Mouse (Mus musculus): ENCODE measurements around the gene Serbp1. TPM values are rescaled to one million over a fixed set of nuclear protein-coding genes. Genes with fewer than 3 reads are reported as not detected.

Gene Serbp1
- polyA plus RNA-seq, 1 experiment from 2014 or later = 291 TPM

DNA sequence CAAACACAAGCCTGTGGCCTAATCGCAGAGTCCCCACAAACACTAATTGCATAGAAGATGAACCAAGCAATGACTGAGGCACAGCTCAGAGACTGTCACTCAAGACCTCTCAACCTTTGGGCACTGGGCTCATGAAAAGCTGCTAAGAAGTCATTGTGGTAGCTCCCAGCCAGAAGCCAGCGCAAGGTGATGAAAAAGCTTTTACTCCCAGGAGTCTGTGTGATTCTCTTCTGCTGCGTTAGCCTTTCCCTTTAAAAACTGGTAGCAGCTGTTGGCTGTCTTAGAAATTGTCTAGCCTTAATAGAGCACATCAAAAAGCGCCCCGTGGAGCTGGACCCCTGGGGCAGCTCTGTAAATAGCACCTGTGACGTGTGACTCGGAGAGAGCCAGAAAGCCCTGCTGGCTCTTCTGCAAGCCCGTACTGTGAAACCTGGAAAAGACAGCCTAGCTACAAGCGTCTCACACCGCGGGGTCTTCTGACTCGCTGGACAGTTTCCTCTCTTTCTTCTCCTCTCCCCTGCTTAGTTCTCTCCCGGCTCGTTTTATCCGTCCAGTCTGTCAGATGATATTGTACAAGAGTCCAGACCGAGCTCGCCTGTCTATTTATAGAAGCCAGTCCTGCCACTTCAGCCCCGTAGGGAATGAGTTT, 9.4 kb upstream of the Serbp1 start:
- Histone ChIP-seq H3K27ac (ENCODE audit: low read length) (no peak overlapping the region), H3K4me1 (replicated peaks; ENCODE audit: control insufficient read depth, insufficient read depth, low read length) (peaks cover 5% of the 10 kb centered on the region; the same call in 1 of the 2 replicates), H3K9me3 (ENCODE audit: control insufficient read depth, low read length) (no peaks in the 10 kb centered on the region), H3K4me2 (ENCODE audit: low read length) (peak overlapping the region; percentile 40), H3K36me3 (ENCODE audit: control insufficient read depth, insufficient read depth) (no peaks in the 10 kb centered on the region), H3K4me3 (replicated peaks; ENCODE audit: low read length) (peak overlapping the region; percentile 20), H3K27me3 (replicated peaks; ENCODE audit: control insufficient read depth, insufficient read depth, low read length) (no peaks in the 10 kb centered on the region; the same call in 1 of the 2 replicates), H3K9ac (replicated peaks; ENCODE audit: low read depth, low read length) (0 out of 2 replicates have a peak overlapping the region, but pooled peaks have one; percentile 18)
- WGBS = 9% methylated on average over 18 of the region's 18 CpGs
- ATAC-seq = peak; percentile 75

DNA sequence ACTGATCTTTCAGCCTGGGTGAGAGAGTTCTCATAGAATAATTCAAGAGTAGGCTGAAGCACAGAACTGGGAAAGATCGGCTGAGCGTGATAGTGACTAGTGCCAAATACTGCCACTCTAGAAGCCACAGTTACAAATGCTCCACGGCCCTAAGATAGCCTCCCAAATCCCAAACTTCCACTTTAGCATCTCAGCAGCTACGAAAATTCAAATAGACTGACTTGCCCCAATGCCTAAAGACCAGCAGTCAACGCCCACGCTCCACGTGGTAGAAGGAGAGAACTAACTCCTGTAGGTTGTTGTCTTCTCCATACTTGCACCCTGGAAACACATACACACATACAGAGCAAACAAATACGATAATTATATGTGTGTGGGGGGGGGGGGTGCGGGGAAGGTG, 8.5 kb upstream of the Serbp1 start:
- peaks cover 5% of the 10 kb centered on the region; the same call in 1 of the 2 replicates for H3K4me1 ChIP-seq (replicated peaks; ENCODE audit: control insufficient read depth, insufficient read depth, low read length)
- no peaks in the 10 kb centered on the region; the same call in 1 of the 2 replicates for H3K27me3 ChIP-seq (replicated peaks; ENCODE audit: control insufficient read depth, insufficient read depth, low read length)
- H3K36me3 ChIP-seq (ENCODE audit: control insufficient read depth, insufficient read depth) = no peaks in the 10 kb centered on the region
- H3K9me3 ChIP-seq (ENCODE audit: control insufficient read depth, low read length) = no peaks in the 10 kb centered on the region
- no peak overlapping the region for H3K27ac ChIP-seq (ENCODE audit: low read length)
- no peak overlapping the region for H3K4me3 ChIP-seq (replicated peaks; ENCODE audit: low read length)
- no peak overlapping the region for H3K9ac ChIP-seq (replicated peaks; ENCODE audit: low read depth, low read length)
- H3K4me2 ChIP-seq (ENCODE audit: low read length) = no peak overlapping the region
- ATAC-seq = no peak
- WGBS = 53% methylated on average over 8 of the region's 9 CpGs

DNA sequence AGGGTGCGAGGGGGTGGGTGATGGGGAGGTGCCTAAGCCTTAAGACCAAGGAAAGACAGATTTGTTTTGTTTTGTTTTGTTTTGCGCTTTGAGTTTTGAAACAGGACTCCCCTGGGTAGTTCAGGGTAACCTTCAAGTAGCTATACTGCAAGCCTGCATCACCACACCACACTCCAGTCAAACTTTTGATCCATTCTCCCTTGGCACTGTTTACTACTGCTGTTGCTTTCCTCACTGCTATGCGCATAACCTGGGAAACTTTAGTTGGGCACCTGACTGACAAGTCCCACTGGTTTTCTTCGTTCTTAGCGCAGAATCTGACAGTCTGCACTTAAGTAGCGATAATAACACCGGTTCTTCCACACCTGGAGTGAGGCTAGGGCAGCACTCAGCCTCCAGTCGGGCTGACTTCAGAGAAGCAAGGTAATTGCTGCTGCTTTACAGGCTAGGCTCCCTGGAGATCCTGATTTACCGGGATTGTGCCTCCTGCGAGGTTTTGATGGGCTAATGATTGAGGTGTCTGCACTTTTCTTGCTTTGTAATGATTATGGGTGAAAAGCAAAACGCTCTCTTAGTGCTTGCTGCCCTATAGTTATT, 8.0 kb upstream of the Serbp1 start:
- no peaks in the 10 kb centered on the region; the same call in 1 of the 2 replicates for H3K27me3 ChIP-seq (replicated peaks; ENCODE audit: control insufficient read depth, insufficient read depth, low read length)
- H3K4me3 ChIP-seq (replicated peaks; ENCODE audit: low read length) = no peak overlapping the region
- no peak for ATAC-seq
- no peaks in the 10 kb centered on the region for H3K36me3 ChIP-seq (ENCODE audit: control insufficient read depth, insufficient read depth)
- H3K4me1 ChIP-seq (replicated peaks; ENCODE audit: control insufficient read depth, insufficient read depth, low read length) = peaks cover 5% of the 10 kb centered on the region; the same call in 1 of the 2 replicates
- no peak overlapping the region for H3K4me2 ChIP-seq (ENCODE audit: low read length)
- WGBS = 11% methylated on average over 11 of the region's 11 CpGs
- no peak overlapping the region for H3K27ac ChIP-seq (ENCODE audit: low read length)
- no peak overlapping the region for H3K9ac ChIP-seq (replicated peaks; ENCODE audit: low read depth, low read length)
- no peaks in the 10 kb centered on the region for H3K9me3 ChIP-seq (ENCODE audit: control insufficient read depth, low read length)

DNA sequence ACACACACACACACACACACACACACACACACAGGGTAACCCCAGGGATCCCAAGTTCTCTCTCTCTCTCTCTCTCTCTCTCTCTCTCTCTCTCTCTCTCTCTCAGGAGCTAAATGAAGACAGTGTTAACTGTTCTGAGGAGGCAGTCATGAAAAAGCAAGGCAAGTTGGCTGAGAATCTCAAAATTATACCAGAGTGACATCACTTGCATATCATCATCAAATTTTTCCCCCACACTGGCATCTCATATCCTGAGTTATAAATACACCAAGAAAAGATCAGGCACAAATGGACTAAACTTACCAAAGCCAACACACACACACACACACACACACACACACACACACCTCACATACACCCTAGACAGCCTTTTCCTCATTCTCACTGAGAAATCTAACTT, 7.0 kb upstream of the Serbp1 start:
- Histone ChIP-seq H3K9ac (replicated peaks; ENCODE audit: low read depth, low read length) (no peak overlapping the region), H3K9me3 (ENCODE audit: control insufficient read depth, low read length) (no peaks in the 10 kb centered on the region), H3K4me2 (ENCODE audit: low read length) (no peak overlapping the region), H3K4me1 (replicated peaks; ENCODE audit: control insufficient read depth, insufficient read depth, low read length) (peaks cover 5% of the 10 kb centered on the region; the same call in 1 of the 2 replicates), H3K4me3 (replicated peaks; ENCODE audit: low read length) (no peak overlapping the region), H3K27me3 (replicated peaks; ENCODE audit: control insufficient read depth, insufficient read depth, low read length) (no peaks in the 10 kb centered on the region; the same call in 1 of the 2 replicates), H3K27ac (ENCODE audit: low read length) (no peak overlapping the region), H3K36me3 (ENCODE audit: control insufficient read depth, insufficient read depth) (no peaks in the 10 kb centered on the region)
- ATAC-seq = no peak

DNA sequence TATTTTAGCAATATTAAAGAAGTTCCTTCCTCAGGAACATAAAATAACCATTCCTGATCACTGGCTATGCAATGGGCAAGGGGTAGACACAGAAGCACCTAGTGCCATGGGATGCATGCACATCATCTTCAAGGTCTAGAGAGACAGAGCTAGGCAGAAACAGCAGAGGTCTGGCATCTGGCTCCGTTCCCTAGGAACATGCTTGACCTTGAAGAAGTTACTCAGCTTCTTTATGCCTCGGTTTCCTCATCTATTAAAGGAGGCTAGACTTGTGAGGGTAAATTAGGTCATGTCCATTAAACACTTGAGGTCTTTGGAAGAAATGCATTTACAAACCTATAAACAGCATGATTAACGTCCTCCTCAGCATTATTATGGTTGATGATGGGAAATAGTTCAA, 2.3 kb upstream of the Serbp1 start:
- H3K4me1 ChIP-seq (replicated peaks; ENCODE audit: control insufficient read depth, insufficient read depth, low read length) = no peaks in the 10 kb centered on the region
- 90% methylated on average over 3 of the region's 3 CpGs for WGBS
- H3K27me3 ChIP-seq (replicated peaks; ENCODE audit: control insufficient read depth, insufficient read depth, low read length) = no peaks in the 10 kb centered on the region
- H3K9ac ChIP-seq (replicated peaks; ENCODE audit: low read depth, low read length) = no peak overlapping the region
- H3K36me3 ChIP-seq (ENCODE audit: control insufficient read depth, insufficient read depth) = no peaks in the 10 kb centered on the region
- H3K27ac ChIP-seq (ENCODE audit: low read length) = no peak overlapping the region
- no peak overlapping the region for H3K4me3 ChIP-seq (replicated peaks; ENCODE audit: low read length)
- no peak for ATAC-seq
- H3K9me3 ChIP-seq (ENCODE audit: control insufficient read depth, low read length) = no peaks in the 10 kb centered on the region
- no peak overlapping the region for H3K4me2 ChIP-seq (ENCODE audit: low read length)

DNA sequence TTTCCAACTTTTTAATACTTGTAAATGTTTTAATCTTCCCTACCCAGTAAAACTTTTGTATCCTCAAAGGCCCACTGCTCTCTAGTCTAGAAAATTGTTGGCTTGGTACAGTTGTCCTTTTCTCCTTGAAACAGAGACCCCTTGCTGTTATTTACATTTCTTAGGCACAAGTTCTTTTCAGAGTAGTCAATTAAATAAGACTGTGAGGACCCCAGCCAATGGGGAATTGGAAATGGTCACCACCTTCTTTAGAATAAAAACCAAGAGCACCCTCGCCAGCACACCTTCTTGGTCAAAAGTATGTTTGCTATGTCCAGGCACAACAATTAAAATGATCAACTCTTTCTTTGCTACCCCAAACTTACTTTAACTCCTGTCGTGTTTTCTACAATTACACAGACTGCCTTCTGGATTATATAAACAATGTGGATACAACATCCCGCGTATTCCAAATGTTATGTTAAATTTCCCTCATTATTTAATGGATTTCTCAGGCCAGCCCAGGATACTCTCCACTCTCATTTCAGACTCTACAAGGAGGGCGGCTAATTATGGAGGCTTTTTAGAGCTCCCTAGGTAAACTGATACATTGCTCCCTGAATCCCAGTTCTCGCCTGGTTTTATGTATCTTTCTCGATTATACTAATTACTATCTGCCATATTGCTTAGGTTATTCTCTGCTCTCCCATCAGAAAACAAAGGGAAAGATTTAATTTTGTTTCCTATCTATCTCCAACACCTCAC, 1.3 kb upstream of the Serbp1 start:
- no peaks in the 10 kb centered on the region for H3K36me3 ChIP-seq (ENCODE audit: control insufficient read depth, insufficient read depth)
- H3K9ac ChIP-seq (replicated peaks; ENCODE audit: low read depth, low read length) = no peak overlapping the region
- H3K27me3 ChIP-seq (replicated peaks; ENCODE audit: control insufficient read depth, insufficient read depth, low read length) = no peaks in the 10 kb centered on the region
- H3K27ac ChIP-seq (ENCODE audit: low read length) = no peak overlapping the region
- 80% methylated on average over 7 of the region's 7 CpGs for WGBS
- no peak overlapping the region for H3K4me3 ChIP-seq (replicated peaks; ENCODE audit: low read length)
- no peaks in the 10 kb centered on the region for H3K9me3 ChIP-seq (ENCODE audit: control insufficient read depth, low read length)
- ATAC-seq = no peak
- H3K4me1 ChIP-seq (replicated peaks; ENCODE audit: control insufficient read depth, insufficient read depth, low read length) = no peaks in the 10 kb centered on the region
- H3K4me2 ChIP-seq (ENCODE audit: low read length) = no peak overlapping the region

DNA sequence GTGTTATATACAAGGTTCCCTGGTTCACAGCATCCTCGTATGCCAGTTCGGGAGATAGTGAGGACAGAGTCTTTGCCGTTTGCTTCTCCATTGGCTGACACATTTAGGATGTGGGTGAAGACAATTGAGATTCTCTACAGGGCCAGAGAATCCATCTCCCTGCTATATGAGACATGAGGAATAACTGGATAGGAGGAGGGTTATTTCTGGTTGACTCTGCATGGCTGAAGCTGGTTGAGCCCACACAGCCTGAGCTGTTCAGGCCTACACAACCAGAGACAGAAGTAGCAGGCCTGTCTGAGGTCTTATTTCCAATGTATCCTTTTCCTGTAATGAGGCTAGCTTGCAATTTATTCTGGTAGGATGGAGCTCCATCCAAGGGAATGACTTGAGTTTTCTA, 3.3 kb downstream of the Serbp1 start:
- Histone ChIP-seq H3K27me3 (replicated peaks; ENCODE audit: control insufficient read depth, insufficient read depth, low read length) (no peaks in the 10 kb centered on the region), H3K9ac (replicated peaks; ENCODE audit: low read depth, low read length) (no peak overlapping the region), H3K4me2 (ENCODE audit: low read length) (no peak overlapping the region), H3K9me3 (ENCODE audit: control insufficient read depth, low read length) (no peaks in the 10 kb centered on the region), H3K36me3 (ENCODE audit: control insufficient read depth, insufficient read depth) (no peaks in the 10 kb centered on the region), H3K4me3 (replicated peaks; ENCODE audit: low read length) (no peak overlapping the region), H3K27ac (ENCODE audit: low read length) (no peak overlapping the region), H3K4me1 (replicated peaks; ENCODE audit: control insufficient read depth, insufficient read depth, low read length) (no peaks in the 10 kb centered on the region)
- 94% methylated on average over 3 of the region's 3 CpGs for WGBS
- no peak for ATAC-seq

DNA sequence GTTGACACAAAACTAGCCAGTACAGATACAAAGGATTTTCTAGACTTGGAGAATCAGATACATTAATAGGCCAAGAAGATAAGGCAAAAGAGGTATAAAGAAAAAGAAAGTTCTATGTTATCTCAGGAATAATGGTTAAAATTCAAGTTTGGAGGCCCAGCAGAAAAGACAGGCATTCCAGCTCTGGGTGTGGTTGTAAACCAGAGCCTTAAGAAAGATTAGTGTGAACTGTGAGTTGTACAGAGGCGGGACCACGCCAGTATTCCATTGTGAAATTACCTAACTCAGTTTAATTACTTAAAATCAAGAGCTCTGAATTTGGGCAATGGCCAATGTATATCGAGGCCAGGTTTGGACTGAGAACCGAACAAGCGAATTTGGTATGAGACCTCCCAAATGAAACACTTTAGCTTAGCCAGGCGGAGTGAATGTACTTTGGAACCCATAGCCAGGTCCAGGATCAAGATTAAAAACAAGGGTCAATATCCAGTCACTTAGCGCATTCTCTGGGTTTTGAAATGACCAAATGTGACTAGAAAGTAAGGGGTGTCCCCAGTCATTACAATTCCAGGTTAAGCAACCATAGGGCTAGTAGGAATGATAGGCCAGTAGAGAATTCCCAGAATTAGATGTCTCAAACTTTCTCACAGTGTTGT, 5.9 kb downstream of the Serbp1 start:
- no peak overlapping the region for H3K9ac ChIP-seq (replicated peaks; ENCODE audit: low read depth, low read length)
- H3K4me1 ChIP-seq (replicated peaks; ENCODE audit: control insufficient read depth, insufficient read depth, low read length) = no peaks in the 10 kb centered on the region
- H3K27me3 ChIP-seq (replicated peaks; ENCODE audit: control insufficient read depth, insufficient read depth, low read length) = no peaks in the 10 kb centered on the region
- no peak overlapping the region for H3K27ac ChIP-seq (ENCODE audit: low read length)
- WGBS = 88% methylated on average over 7 of the region's 7 CpGs
- H3K4me3 ChIP-seq (replicated peaks; ENCODE audit: low read length) = no peak overlapping the region
- H3K4me2 ChIP-seq (ENCODE audit: low read length) = no peak overlapping the region
- H3K36me3 ChIP-seq (ENCODE audit: control insufficient read depth, insufficient read depth) = no peaks in the 10 kb centered on the region
- no peaks in the 10 kb centered on the region for H3K9me3 ChIP-seq (ENCODE audit: control insufficient read depth, low read length)
- ATAC-seq = no peak

DNA sequence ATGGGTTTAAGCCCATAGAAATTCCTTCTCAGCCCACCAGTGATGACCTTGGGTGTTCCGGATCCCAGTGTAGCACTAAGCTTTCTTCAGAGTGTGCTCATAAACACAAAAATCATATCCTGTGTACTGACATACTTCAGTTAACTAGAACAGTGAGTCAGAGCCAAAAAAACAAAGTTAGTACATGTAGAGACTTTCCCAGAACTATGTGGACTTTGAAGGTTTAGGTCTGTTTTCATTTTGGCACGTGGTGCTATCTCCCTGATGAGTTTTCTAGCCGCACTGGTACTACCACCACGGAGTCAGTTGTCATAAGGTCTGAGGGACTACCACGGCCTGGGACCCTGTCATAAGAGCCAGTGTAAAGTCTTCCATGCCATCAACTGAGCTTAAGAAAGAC, 6.5 kb downstream of the Serbp1 start:
- Histone ChIP-seq H3K4me1 (replicated peaks; ENCODE audit: control insufficient read depth, insufficient read depth, low read length) (no peaks in the 10 kb centered on the region), H3K27ac (ENCODE audit: low read length) (no peak overlapping the region), H3K27me3 (replicated peaks; ENCODE audit: control insufficient read depth, insufficient read depth, low read length) (no peaks in the 10 kb centered on the region), H3K9ac (replicated peaks; ENCODE audit: low read depth, low read length) (no peak overlapping the region), H3K9me3 (ENCODE audit: control insufficient read depth, low read length) (no peaks in the 10 kb centered on the region), H3K4me3 (replicated peaks; ENCODE audit: low read length) (no peak overlapping the region), H3K36me3 (ENCODE audit: control insufficient read depth, insufficient read depth) (no peaks in the 10 kb centered on the region), H3K4me2 (ENCODE audit: low read length) (no peak overlapping the region)
- WGBS = 88% methylated on average over 5 of the region's 5 CpGs
- no peak for ATAC-seq
